Mouse (Mus musculus) intestine, postnatal 0 days (tissue): ENCODE data around the gene Glyr1. TPM values are rescaled to one million over a fixed set of nuclear protein-coding genes. Genes with fewer than 3 reads are reported as not detected.

Experiments
- ATAC-seq: fragments of 200-750 bp; cut with Nextera tagmentation; 2 replicates; pipeline ENCODE4 v1.8.0; 2017; ENCODE audit warnings: mild to moderate bottlenecking, moderate TSS enrichment, moderate library complexity
- H3K27ac ChIP-seq: fragments of 300-500 bp; sonication (generic); 2 replicates; pipeline ENCODE4 v1.5.1; 2014; ENCODE audit warnings: mild to moderate bottlenecking, low read depth, low read length, moderate library complexity
- H3K27me3 ChIP-seq: fragments of 300-500 bp; sonication (generic); replicated peaks from 2 replicates; pipeline ENCODE4 v1.6.1; 2014; ENCODE audit warnings: low read length, mixed read lengths; ENCODE audit not compliant: control insufficient read depth, insufficient read depth
- H3K36me3 ChIP-seq: fragments of 300-500 bp; sonication (generic); 2 replicates; pipeline ENCODE4 v1.6.1; 2014; ENCODE audit warnings: mild to moderate bottlenecking, moderate library complexity; ENCODE audit not compliant: control insufficient read depth, insufficient read depth
- H3K4me1 ChIP-seq: fragments of 300-500 bp; sonication (generic); replicated peaks from 2 replicates; pipeline ENCODE4 v1.6.1; 2014; ENCODE audit warnings: antibody characterized with exemption, low read length, mixed read lengths; ENCODE audit not compliant: control insufficient read depth, insufficient read depth
- H3K4me2 ChIP-seq: fragments of 300-500 bp; sonication (generic); replicated peaks from 2 replicates; pipeline ENCODE4 v1.6.1; 2014; ENCODE audit warnings: low read depth, mild to moderate bottlenecking, moderate library complexity
- H3K4me3 ChIP-seq: fragments of 300-500 bp; sonication (generic); 2 replicates; pipeline ENCODE4 v1.5.1; 2014; ENCODE audit warnings: low read depth, low read length
- H3K9ac ChIP-seq: fragments of 300-500 bp; sonication (generic); 2 replicates; pipeline ENCODE4 v1.6.1; 2014; ENCODE audit warnings: mild to moderate bottlenecking, low read depth, low read length
- H3K9me3 ChIP-seq: fragments of 300-500 bp; sonication (generic); 2 replicates; pipeline ENCODE4 v1.6.1; 2016; ENCODE audit warnings: mixed run types; ENCODE audit not compliant: control insufficient read depth
- CTCF ChIP-seq: sonication (generic); IDR thresholded peaks from 2 replicates; pipeline ENCODE4 v1.5.1; 2016; ENCODE audit warnings: low read depth, mild to moderate bottlenecking, control low read depth, antibody characterized with exemption, moderate library complexity
- WGBS: fragments of 180-500 bp; shearing (Covaris S2); extraction: QIAGEN DNeasy Blood & Tissue Kit; methylation state at CpG from one replicate; pipeline ENCODE4 v1.1.7; 2014; 5-methylcytosine and 5-hydroxymethylcytosine counted together
- polyA plus RNA-seq: library from polyadenylated mRNA; unstranded; fragments of >200 nt; fragmentation: Nextera tagmentation; extraction: Ambion mirVana; gene quantifications from 2 replicates; pipeline ENCODE4 v1.2.1, GENCODE M21; 2015

Glyr1 gene
- polyA plus RNA-seq, 1 experiment from 2014 or later, result 65.3 TPM

- H3K27ac ChIP-seq, result no peak overlapping the region
- H3K4me2 ChIP-seq, result no peak overlapping the region
- no peak for ATAC-seq
- no peak overlapping the region for H3K4me3 ChIP-seq
- H3K4me1 ChIP-seq, result no peaks in the 10 kb centered on the region
- no peaks in the 10 kb centered on the region for H3K36me3 ChIP-seq
- 81% methylated on average over 3 of the region's 3 CpGs for WGBS
- no peaks in the 10 kb centered on the region for H3K9me3 ChIP-seq
- TF ChIP-seq CTCF, result no peak
- no peak overlapping the region for H3K9ac ChIP-seq
- no peaks in the 10 kb centered on the region for H3K27me3 ChIP-seq
Observed at GRCm38 (mm10) chr16:4968426-4968825, 81.2 kb downstream of the Glyr1 start.

- H3K4me2 ChIP-seq, result no peak overlapping the region
- ATAC-seq, result no peak
- no peaks in the 10 kb centered on the region for H3K36me3 ChIP-seq
- no peaks in the 10 kb centered on the region for H3K4me1 ChIP-seq
- H3K9ac ChIP-seq, result no peak overlapping the region
- no peak overlapping the region for H3K27ac ChIP-seq
- H3K4me3 ChIP-seq, result no peak overlapping the region
- 86% methylated on average over 8 of the region's 8 CpGs for WGBS
- TF ChIP-seq CTCF, result no peak
- H3K27me3 ChIP-seq, result no peaks in the 10 kb centered on the region
- H3K9me3 ChIP-seq, result no peaks in the 10 kb centered on the region
Observed at GRCm38 (mm10) chr16:4965392-4966129, 84.1 kb downstream of the Glyr1 start.

- TF ChIP-seq CTCF, result no peak
- Histone ChIP-seq H3K9ac (peak overlapping the region; percentile 63; the same call in 1 of the 2 replicates), H3K27me3 (no peaks in the 10 kb centered on the region), H3K27ac (peak overlapping the region; percentile 73; the same call in 1 of the 2 replicates), H3K9me3 (no peaks in the 10 kb centered on the region), H3K4me2 (peak overlapping the region; percentile 93), H3K4me3 (peak overlapping the region; percentile 65), H3K36me3 (peaks cover 4% of the 10 kb centered on the region; the same call in 1 of the 2 replicates), H3K4me1 (no peaks in the 10 kb centered on the region)
- ATAC-seq, result no peak
- 20% methylated on average over 13 of the region's 13 CpGs for WGBS
Observed at GRCm38 (mm10) chr16:4964731-4965391, 84.8 kb downstream of the Glyr1 start.

Other genes starting within 250 kb of the Glyr1 start
- not detected in 2 replicates for gene 4930562C15Rik, start 214.4 kb downstream of the Glyr1 start, polyA plus RNA-seq
- gene Ubald1, start 169.5 kb downstream of the Glyr1 start, polyA plus RNA-seq, result 22.9 and 24.9 TPM in 2 replicates
- 57.8 and 62.8 TPM in 2 replicates for gene Mgrn1, start 163.6 kb downstream of the Glyr1 start, polyA plus RNA-seq
- 77.7 and 79.5 TPM in 2 replicates for gene Nudt16l1, start 111.1 kb downstream of the Glyr1 start, polyA plus RNA-seq
- 17.7 and 18.0 TPM in 2 replicates for gene Anks3, start 85.7 kb downstream of the Glyr1 start, polyA plus RNA-seq
- not detected in 2 replicates for gene Sept12, start 52.0 kb downstream of the Glyr1 start, polyA plus RNA-seq
- gene Smim22, start 42.6 kb downstream of the Glyr1 start, polyA plus RNA-seq, result 329 and 375 TPM in 2 replicates
- 21.8 and 25.3 TPM in 2 replicates for gene Rogdi, start 36.3 kb downstream of the Glyr1 start, polyA plus RNA-seq
- gene Ubn1, start 194 bp upstream of the Glyr1 start, polyA plus RNA-seq, result 14.7 and 16.7 TPM in 2 replicates
- 0.69 and 0.86 TPM in 2 replicates for gene Ppl, start 82.6 kb upstream of the Glyr1 start, polyA plus RNA-seq
- not detected in 2 replicates for gene Sec14l5, start 97.2 kb upstream of the Glyr1 start, polyA plus RNA-seq
- gene Nagpa, start 154.1 kb upstream of the Glyr1 start, polyA plus RNA-seq, result 19.6 and 20.6 TPM in 2 replicates
- gene AU021092, start 172.4 kb upstream of the Glyr1 start, polyA plus RNA-seq, result 3.9 and 4.0 TPM in 2 replicates
- gene Alg1, start 183.8 kb upstream of the Glyr1 start, polyA plus RNA-seq, result 26.2 and 26.9 TPM in 2 replicates
- gene Eef2kmt, start 206.1 kb upstream of the Glyr1 start, polyA plus RNA-seq, result 17.9 and 18.5 TPM in 2 replicates